Mouse (Mus musculus): Measurements from ENCODE around the gene Nfix. TPM values are rescaled to one million over a fixed set of nuclear protein-coding genes. Genes with fewer than 3 reads are reported as not detected.

Nfix gene
- polyA plus RNA-seq, 1 experiment, result not detected

GRCm38 (mm10) chr8:84654597-84654996, 145.5 kb downstream of the Nfix start:
- 54% methylated on average over 4 of the region's 4 CpGs for WGBS
- Histone ChIP-seq H3K27ac (ENCODE audit: insufficient read depth, low read depth, low read length) (no peak overlapping the region), H3K4me1 (ENCODE audit: control insufficient read depth, insufficient read depth, low read length) (peaks cover 6% of the 10 kb centered on the region; the same call in 1 of the 2 replicates), H3K4me3 (ENCODE audit: insufficient read depth, low read depth, low read length) (no peak overlapping the region)
- TF ChIP-seq CTCF (IDR thresholded peaks at IDR 0.05; ENCODE audit: insufficient read depth, low read depth, low read length), result no peak
- TF ChIP-seq POLR2A (IDR thresholded peaks at IDR 0.05; ENCODE audit: insufficient read depth, low read depth, low read length), result no peak

GRCm38 (mm10) chr8:84653092-84653631, 147.0 kb downstream of the Nfix start:
- H3K4me3 ChIP-seq (ENCODE audit: insufficient read depth, low read depth, low read length), result no peak overlapping the region

GRCm38 (mm10) chr8:84650213-84650612, 149.9 kb downstream of the Nfix start:
- Histone ChIP-seq H3K27ac (ENCODE audit: insufficient read depth, low read depth, low read length) (no peak overlapping the region), H3K4me3 (ENCODE audit: insufficient read depth, low read depth, low read length) (no peak overlapping the region), H3K4me1 (ENCODE audit: control insufficient read depth, insufficient read depth, low read length) (peaks cover 5% of the 10 kb centered on the region; the same call in 1 of the 2 replicates)
- TF ChIP-seq CTCF (IDR thresholded peaks at IDR 0.05; ENCODE audit: insufficient read depth, low read depth, low read length) (no peak), POLR2A (IDR thresholded peaks at IDR 0.05; ENCODE audit: insufficient read depth, low read depth, low read length) (no peak)
- 64% methylated on average over 3 of the region's 3 CpGs for WGBS

More at GRCm38 (mm10) chr8:84653092-84653631, 147.0 kb downstream of the Nfix start:
- no peak overlapping the region for H3K27ac ChIP-seq (ENCODE audit: insufficient read depth, low read depth, low read length)
- WGBS, result 62% methylated on average over 9 of the region's 9 CpGs
- peaks cover 6% of the 10 kb centered on the region; the same call in 1 of the 2 replicates for H3K4me1 ChIP-seq (ENCODE audit: control insufficient read depth, insufficient read depth, low read length)
- no peak for TF ChIP-seq POLR2A (IDR thresholded peaks at IDR 0.05; ENCODE audit: insufficient read depth, low read depth, low read length)
- no peak for TF ChIP-seq CTCF (IDR thresholded peaks at IDR 0.05; ENCODE audit: insufficient read depth, low read depth, low read length)

Other genes starting within 250 kb of the Nfix start
- not detected in 2 replicates for gene Ier2, start 137.5 kb downstream of the Nfix start, polyA plus RNA-seq (2012; ENCODE audit: insufficient read depth, insufficient read length, low replicate concordance, missing spikeins)
- not detected in 2 replicates for gene Trmt1, start 114.0 kb downstream of the Nfix start, polyA plus RNA-seq (2012; ENCODE audit: insufficient read depth, insufficient read length, low replicate concordance, missing spikeins)
- gene Nacc1, start 112.5 kb downstream of the Nfix start, polyA plus RNA-seq (2012; ENCODE audit: insufficient read depth, insufficient read length, low replicate concordance, missing spikeins), result not detected in 2 replicates
- gene Lyl1, start 98.9 kb downstream of the Nfix start, polyA plus RNA-seq (2012; ENCODE audit: insufficient read depth, insufficient read length, low replicate concordance, missing spikeins), result not detected in 2 replicates
- not detected in 2 replicates for gene G430095P16Rik, start 77.3 kb downstream of the Nfix start, polyA plus RNA-seq (2012; ENCODE audit: insufficient read depth, insufficient read length, low replicate concordance, missing spikeins)
- not detected in 2 replicates for gene Dand5, start 22.5 kb upstream of the Nfix start, polyA plus RNA-seq (2012; ENCODE audit: insufficient read depth, insufficient read length, low replicate concordance, missing spikeins)
- not detected in 2 replicates for gene Gadd45gip1, start 31.2 kb upstream of the Nfix start, polyA plus RNA-seq (2012; ENCODE audit: insufficient read depth, insufficient read length, low replicate concordance, missing spikeins)
- gene Rad23a, start 40.3 kb upstream of the Nfix start, polyA plus RNA-seq (2012; ENCODE audit: insufficient read depth, insufficient read length, low replicate concordance, missing spikeins), result not detected in 2 replicates
- 225 TPM in 1 of 2 replicates, not detected in the other for gene Calr, start 46.6 kb upstream of the Nfix start, polyA plus RNA-seq (2012; ENCODE audit: insufficient read depth, insufficient read length, low replicate concordance, missing spikeins)
- not detected in 2 replicates for gene Farsa, start 56.6 kb upstream of the Nfix start, polyA plus RNA-seq (2012; ENCODE audit: insufficient read depth, insufficient read length, low replicate concordance, missing spikeins)
- not detected in 2 replicates for gene Syce2, start 71.8 kb upstream of the Nfix start, polyA plus RNA-seq (2012; ENCODE audit: insufficient read depth, insufficient read length, low replicate concordance, missing spikeins)
- gene Gcdh, start 93.6 kb upstream of the Nfix start, polyA plus RNA-seq (2012; ENCODE audit: insufficient read depth, insufficient read length, low replicate concordance, missing spikeins), result not detected in 2 replicates
- not detected in 2 replicates for gene Klf1, start 101.6 kb upstream of the Nfix start, polyA plus RNA-seq (2012; ENCODE audit: insufficient read depth, insufficient read length, low replicate concordance, missing spikeins)
- not detected in 2 replicates for gene Dnase2a, start 108.2 kb upstream of the Nfix start, polyA plus RNA-seq (2012; ENCODE audit: insufficient read depth, insufficient read length, low replicate concordance, missing spikeins)
- not detected in 2 replicates for gene Mast1, start 137.0 kb upstream of the Nfix start, polyA plus RNA-seq (2012; ENCODE audit: insufficient read depth, insufficient read length, low replicate concordance, missing spikeins)
- not detected in 2 replicates for gene Rtbdn, start 146.6 kb upstream of the Nfix start, polyA plus RNA-seq (2012; ENCODE audit: insufficient read depth, insufficient read length, low replicate concordance, missing spikeins)
- not detected in 2 replicates for gene Gm49661, start 169.1 kb upstream of the Nfix start, polyA plus RNA-seq (2012; ENCODE audit: insufficient read depth, insufficient read length, low replicate concordance, missing spikeins)
- gene Prdx2, start 169.2 kb upstream of the Nfix start, polyA plus RNA-seq (2012; ENCODE audit: insufficient read depth, insufficient read length, low replicate concordance, missing spikeins), result not detected in 2 replicates
- not detected in 2 replicates for gene Rnaseh2a, start 169.4 kb upstream of the Nfix start, polyA plus RNA-seq (2012; ENCODE audit: insufficient read depth, insufficient read length, low replicate concordance, missing spikeins)
- not detected in 2 replicates for gene Junb, start 178.4 kb upstream of the Nfix start, polyA plus RNA-seq (2012; ENCODE audit: insufficient read depth, insufficient read length, low replicate concordance, missing spikeins)
- not detected in 2 replicates for gene Hook2, start 190.3 kb upstream of the Nfix start, polyA plus RNA-seq (2012; ENCODE audit: insufficient read depth, insufficient read length, low replicate concordance, missing spikeins)
- gene Best2, start 214.2 kb upstream of the Nfix start, polyA plus RNA-seq (2012; ENCODE audit: insufficient read depth, insufficient read length, low replicate concordance, missing spikeins), result not detected in 2 replicates
- not detected in 2 replicates for gene Asna1, start 224.9 kb upstream of the Nfix start, polyA plus RNA-seq (2012; ENCODE audit: insufficient read depth, insufficient read length, low replicate concordance, missing spikeins)
- gene Trir, start 226.5 kb upstream of the Nfix start, polyA plus RNA-seq (2012; ENCODE audit: insufficient read depth, insufficient read length, low replicate concordance, missing spikeins), result not detected in 2 replicates
- not detected in 2 replicates for gene Tnpo2, start 236.6 kb upstream of the Nfix start, polyA plus RNA-seq (2012; ENCODE audit: insufficient read depth, insufficient read length, low replicate concordance, missing spikeins)

All from olfactory bulb, adult 2 months (tissue).